Mouse (Mus musculus): ENCODE data around the gene Cldn18.

DNA sequence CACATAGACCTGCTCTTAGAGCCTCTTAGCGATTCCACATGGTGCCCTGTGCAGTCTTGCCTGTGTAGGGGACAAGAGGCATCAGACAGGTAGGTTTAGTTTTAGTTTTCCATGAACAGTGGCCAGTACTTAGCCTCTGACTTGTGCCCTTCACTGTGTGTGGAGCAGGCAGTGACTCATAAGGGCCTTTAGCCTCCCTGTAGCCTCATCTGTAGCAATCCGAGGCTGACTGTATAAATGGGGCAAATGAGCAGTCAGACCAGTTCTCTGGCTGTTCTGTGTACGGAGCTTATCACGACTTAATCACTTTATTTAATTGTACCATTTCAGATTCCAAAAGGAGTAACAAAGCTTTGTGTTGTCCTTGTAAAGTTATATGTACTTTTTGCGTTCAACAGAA is 77.1 kb downstream of the Cldn18 start:
- TF ChIP-seq POLR2A (IDR thresholded peaks at IDR 0.05; ENCODE audit: borderline replicate concordance, extremely low read depth, insufficient read depth, insufficient read length, poor library complexity, severe bottlenecking) (no peak), CTCF (IDR thresholded peaks at IDR 0.05; ENCODE audit: borderline replicate concordance, extremely low read depth, insufficient read depth, insufficient read length) (no peak)

Measured in brain, embryonic 14.5 days (tissue).